Mouse (Mus musculus): ENCODE measurements at regions not wholly inside any gene's neighbourhood (a gene's known extent, or its start where the extent isn't known, plus 50 kb on each side); places are given as distances from the start of the nearest gene placed in this dataset.
"Not testable (repeated sequence)": the region's sequence is repeated elsewhere in the genome, so short reads cannot be mapped to it uniquely, and the experiment has no call there.

- WGBS: 89% methylated on average over 3 of the region's 3 CpGs
- H3K9ac ChIP-seq: no peak overlapping the region
- H3K4me2 ChIP-seq: no peak overlapping the region
- no peaks in the 10 kb centered on the region for H3K36me3 ChIP-seq
- H3K4me3 ChIP-seq: no peak overlapping the region
- H3K4me1 ChIP-seq: peaks cover 31% of the 10 kb centered on the region
- H3K27ac ChIP-seq: no peak overlapping the region
- ATAC-seq (ENCODE audit: insufficient number of reproducible peaks, low FRiP score, low TSS enrichment, low read depth): no peak
- no peaks in the 10 kb centered on the region for H3K9me3 ChIP-seq
- no peaks in the 10 kb centered on the region for H3K27me3 ChIP-seq
Observed at GRCm38 (mm10) chr16:30793856-30794255, 194.3 kb downstream of the Fam43a start.

- no peaks in the 10 kb centered on the region for H3K9me3 ChIP-seq
- H3K4me2 ChIP-seq: no peak overlapping the region
- no peaks in the 10 kb centered on the region for H3K36me3 ChIP-seq
- H3K4me3 ChIP-seq: no peak overlapping the region
- peak; percentile 59; the same call in 1 of the 2 replicates for ATAC-seq (ENCODE audit: insufficient number of reproducible peaks, low FRiP score, low TSS enrichment, low read depth)
- peaks cover 24% of the 10 kb centered on the region for H3K4me1 ChIP-seq
- 61% methylated on average over 5 of the region's 5 CpGs for WGBS
- no peaks in the 10 kb centered on the region for H3K27me3 ChIP-seq
- no peak overlapping the region for H3K9ac ChIP-seq
- no peak overlapping the region for H3K27ac ChIP-seq
Observed at GRCm38 (mm10) chr16:30795501-30795904, 196.0 kb downstream of the Fam43a start.

GRCm38 (mm10) chr16:30796103-30796502 is 196.6 kb downstream of the Fam43a start:
- no peaks in the 10 kb centered on the region for H3K9me3 ChIP-seq
- no peak overlapping the region for H3K4me2 ChIP-seq
- WGBS: 97% methylated on average over 6 of the region's 6 CpGs
- no peaks in the 10 kb centered on the region for H3K27me3 ChIP-seq
- no peaks in the 10 kb centered on the region for H3K36me3 ChIP-seq
- ATAC-seq (ENCODE audit: insufficient number of reproducible peaks, low FRiP score, low TSS enrichment, low read depth): no peak
- no peak overlapping the region for H3K9ac ChIP-seq
- no peak overlapping the region for H3K4me3 ChIP-seq
- peaks cover 18% of the 10 kb centered on the region for H3K4me1 ChIP-seq
- no peak overlapping the region; the same call in 1 of the 2 replicates for H3K27ac ChIP-seq

- H3K9ac ChIP-seq: no peak overlapping the region
- no peaks in the 10 kb centered on the region for H3K36me3 ChIP-seq
- WGBS: 93% methylated on average over 3 of the region's 3 CpGs
- H3K4me1 ChIP-seq: peaks cover 16% of the 10 kb centered on the region; the same call in 1 of the 2 replicates
- no peaks in the 10 kb centered on the region for H3K9me3 ChIP-seq
- no peaks in the 10 kb centered on the region for H3K27me3 ChIP-seq
- ATAC-seq (ENCODE audit: insufficient number of reproducible peaks, low FRiP score, low TSS enrichment, low read depth): no peak
- no peak overlapping the region for H3K4me2 ChIP-seq
- no peak overlapping the region for H3K27ac ChIP-seq
- no peak overlapping the region for H3K4me3 ChIP-seq
Observed at GRCm38 (mm10) chr16:30797006-30797405, 197.5 kb downstream of the Fam43a start.

- 0 out of 2 replicates have a peak overlapping the region, but pooled peaks have one; percentile 39 for H3K27ac ChIP-seq
- H3K4me3 ChIP-seq: no peak overlapping the region
- no peaks in the 10 kb centered on the region for H3K36me3 ChIP-seq
- peaks cover 16% of the 10 kb centered on the region; the same call in 1 of the 2 replicates for H3K4me1 ChIP-seq
- H3K9me3 ChIP-seq: no peaks in the 10 kb centered on the region
- no peak overlapping the region for H3K9ac ChIP-seq
- 29% methylated on average over 7 of the region's 7 CpGs for WGBS
- H3K4me2 ChIP-seq: no peak overlapping the region
- no peaks in the 10 kb centered on the region for H3K27me3 ChIP-seq
- ATAC-seq (ENCODE audit: insufficient number of reproducible peaks, low FRiP score, low TSS enrichment, low read depth): peak; percentile 70; the same call in 1 of the 2 replicates
Observed at GRCm38 (mm10) chr16:30797973-30798471, 198.5 kb downstream of the Fam43a start.

- Histone ChIP-seq H3K27ac (peak overlapping the region; percentile 39; the same call in 1 of the 2 replicates), H3K9ac (no peak overlapping the region), H3K4me2 (no peak overlapping the region), H3K4me1 (0 out of 2 replicates have a peak, but pooled peaks cover 16% of the 10 kb centered on the region), H3K9me3 (no peaks in the 10 kb centered on the region), H3K36me3 (no peaks in the 10 kb centered on the region), H3K4me3 (no peak overlapping the region), H3K27me3 (no peaks in the 10 kb centered on the region)
- no peak for ATAC-seq (ENCODE audit: insufficient number of reproducible peaks, low FRiP score, low TSS enrichment, low read depth)
- 81% methylated on average over 1 of the region's 1 CpGs for WGBS
Observed at GRCm38 (mm10) chr16:30798536-30798935, 199.0 kb downstream of the Fam43a start.

- WGBS: 27% methylated on average over 12 of the region's 12 CpGs
- Histone ChIP-seq H3K36me3 (no peaks in the 10 kb centered on the region), H3K9me3 (no peaks in the 10 kb centered on the region), H3K4me3 (no peak overlapping the region), H3K27me3 (no peaks in the 10 kb centered on the region), H3K27ac (no peak overlapping the region), H3K4me2 (no peak overlapping the region), H3K9ac (no peak overlapping the region), H3K4me1 (peaks cover 16% of the 10 kb centered on the region; the same call in 1 of the 2 replicates)
- no peak for ATAC-seq (ENCODE audit: insufficient number of reproducible peaks, low FRiP score, low TSS enrichment, low read depth)
Observed at GRCm38 (mm10) chr16:30799699-30800483, 200.4 kb downstream of the Fam43a start.

GRCm38 (mm10) chr16:30804018-30804417 is 204.5 kb downstream of the Fam43a start:
- WGBS: 42% methylated on average over 3 of the region's 3 CpGs
- ATAC-seq (ENCODE audit: insufficient number of reproducible peaks, low FRiP score, low TSS enrichment, low read depth): no peak

GRCm38 (mm10) chr16:30806206-30806605 is 206.7 kb downstream of the Fam43a start:
- H3K9me3 ChIP-seq; H3K4me3 ChIP-seq; H3K27me3 ChIP-seq; H3K9ac ChIP-seq; H3K4me1 ChIP-seq; H3K36me3 ChIP-seq; H3K4me2 ChIP-seq; ATAC-seq (ENCODE audit: insufficient number of reproducible peaks, low FRiP score, low TSS enrichment, low read depth); H3K27ac ChIP-seq: not testable (repeated sequence)
- 85% methylated on average over 4 of the region's 4 CpGs for WGBS

More at GRCm38 (mm10) chr16:30804018-30804417, 204.5 kb downstream of the Fam43a start:
- no peaks in the 10 kb centered on the region for H3K36me3 ChIP-seq
- peaks cover 7% of the 10 kb centered on the region; the same call in 1 of the 2 replicates for H3K4me1 ChIP-seq
- no peak overlapping the region for H3K9ac ChIP-seq
- no peak overlapping the region for H3K4me3 ChIP-seq
- H3K27me3 ChIP-seq: no peaks in the 10 kb centered on the region
- H3K9me3 ChIP-seq: no peaks in the 10 kb centered on the region
- H3K4me2 ChIP-seq: no peak overlapping the region
- H3K27ac ChIP-seq: no peak overlapping the region

GRCm38 (mm10) chr16:30818541-30819120 is 219.1 kb downstream of the Fam43a start:
- no peak for ATAC-seq (ENCODE audit: insufficient number of reproducible peaks, low FRiP score, low TSS enrichment, low read depth)
- Histone ChIP-seq H3K4me1 (peaks cover 17% of the 10 kb centered on the region), H3K9me3 (no peaks in the 10 kb centered on the region), H3K36me3 (no peaks in the 10 kb centered on the region), H3K27me3 (no peaks in the 10 kb centered on the region), H3K27ac (no peak overlapping the region), H3K9ac (no peak overlapping the region), H3K4me2 (no peak overlapping the region), H3K4me3 (no peak overlapping the region)
- WGBS: 42% methylated on average over 5 of the region's 5 CpGs

- Histone ChIP-seq H3K4me1 (peaks cover 17% of the 10 kb centered on the region), H3K27me3 (no peaks in the 10 kb centered on the region), H3K9ac (no peak overlapping the region), H3K36me3 (no peaks in the 10 kb centered on the region), H3K27ac (no peak overlapping the region), H3K4me3 (no peak overlapping the region), H3K9me3 (no peaks in the 10 kb centered on the region), H3K4me2 (no peak overlapping the region)
- 67% methylated on average over 4 of the region's 4 CpGs for WGBS
- ATAC-seq (ENCODE audit: insufficient number of reproducible peaks, low FRiP score, low TSS enrichment, low read depth): no peak
Observed at GRCm38 (mm10) chr16:30819342-30819741, 219.8 kb downstream of the Fam43a start.

GRCm38 (mm10) chr16:30820234-30820633 is 220.7 kb downstream of the Fam43a start:
- H3K27ac ChIP-seq: no peak overlapping the region

More at GRCm38 (mm10) chr16:30820234-30820633, 220.7 kb downstream of the Fam43a start:
- no peak overlapping the region for H3K4me3 ChIP-seq
- H3K27me3 ChIP-seq: no peaks in the 10 kb centered on the region
- no peak overlapping the region for H3K9ac ChIP-seq
- no peaks in the 10 kb centered on the region for H3K36me3 ChIP-seq
- H3K9me3 ChIP-seq: no peaks in the 10 kb centered on the region
- H3K4me1 ChIP-seq: peaks cover 17% of the 10 kb centered on the region
- no peak overlapping the region for H3K4me2 ChIP-seq
- WGBS: 81% methylated on average over 2 of the region's 3 CpGs
- ATAC-seq (ENCODE audit: insufficient number of reproducible peaks, low FRiP score, low TSS enrichment, low read depth): no peak

Data from limb, embryonic 15.5 days (tissue).